Mouse (Mus musculus) neural tube, embryonic 12.5 days (tissue): ENCODE results near the gene Raver1. TPM values are rescaled to one million over a fixed set of nuclear protein-coding genes. Genes with fewer than 3 reads are reported as not detected.

Experiments used
- ATAC-seq: fragments of 200-750 bp; cut with Nextera tagmentation; 2 replicates; pipeline ENCODE4 v1.8.0; 2017; ENCODE audit warnings: low read depth, mild to moderate bottlenecking, moderate TSS enrichment, moderate library complexity; ENCODE audit not compliant: low FRiP score
- H3K27ac ChIP-seq: fragments of 300-500 bp; sonication (generic); 2 replicates; pipeline ENCODE4 v1.5.1; 2016
- H3K27me3 ChIP-seq: fragments of 300-500 bp; sonication (generic); replicated peaks from 2 replicates; pipeline ENCODE4 v1.6.1; 2016; ENCODE audit warnings: mild to moderate bottlenecking
- H3K36me3 ChIP-seq: fragments of 300-500 bp; sonication (generic); 2 replicates; pipeline ENCODE4 v1.6.1; 2016; ENCODE audit warnings: mild to moderate bottlenecking
- H3K4me1 ChIP-seq: fragments of 300-500 bp; sonication (generic); 2 replicates; pipeline ENCODE4 v1.6.1; 2016
- H3K4me2 ChIP-seq: fragments of 300-500 bp; sonication (generic); replicated peaks from 2 replicates; pipeline ENCODE4 v1.6.1; 2016; ENCODE audit warnings: mild to moderate bottlenecking
- H3K4me3 ChIP-seq: fragments of 300-500 bp; sonication (generic); 2 replicates; pipeline ENCODE4 v1.5.1; 2016
- H3K9ac ChIP-seq: fragments of 300-500 bp; sonication (generic); 2 replicates; pipeline ENCODE4 v1.6.1; 2016; ENCODE audit warnings: mild to moderate bottlenecking
- H3K9me3 ChIP-seq: fragments of 300-500 bp; sonication (generic); 2 replicates; pipeline ENCODE4 v1.6.1; 2016; ENCODE audit warnings: mild to moderate bottlenecking
- WGBS: fragments of 180-500 bp; shearing (Covaris S2); methylation state at CpG from one replicate; pipeline ENCODE4 v1.1.7; 2016; 5-methylcytosine and 5-hydroxymethylcytosine counted together
- microRNA counts: library from miRNA; unstranded; fragments of <30 nt; microRNA quantifications from one replicate; lab custom pipeline; 2017
- microRNA-seq: library from miRNA; unstranded; fragments of <30 nt; microRNA quantifications from one replicate; pipeline ENCODE4, GENCODE M21; 2017
- polyA plus RNA-seq: library from polyadenylated mRNA; unstranded; fragments of >200 nt; fragmentation: Nextera tagmentation; extraction: Ambion mirVana; gene quantifications from 2 replicates; pipeline ENCODE4 v1.2.1, GENCODE M21; 2016

Gene Raver1
- polyA plus RNA-seq, 1 experiment from 2014 or later = 63.4 TPM

DNA sequence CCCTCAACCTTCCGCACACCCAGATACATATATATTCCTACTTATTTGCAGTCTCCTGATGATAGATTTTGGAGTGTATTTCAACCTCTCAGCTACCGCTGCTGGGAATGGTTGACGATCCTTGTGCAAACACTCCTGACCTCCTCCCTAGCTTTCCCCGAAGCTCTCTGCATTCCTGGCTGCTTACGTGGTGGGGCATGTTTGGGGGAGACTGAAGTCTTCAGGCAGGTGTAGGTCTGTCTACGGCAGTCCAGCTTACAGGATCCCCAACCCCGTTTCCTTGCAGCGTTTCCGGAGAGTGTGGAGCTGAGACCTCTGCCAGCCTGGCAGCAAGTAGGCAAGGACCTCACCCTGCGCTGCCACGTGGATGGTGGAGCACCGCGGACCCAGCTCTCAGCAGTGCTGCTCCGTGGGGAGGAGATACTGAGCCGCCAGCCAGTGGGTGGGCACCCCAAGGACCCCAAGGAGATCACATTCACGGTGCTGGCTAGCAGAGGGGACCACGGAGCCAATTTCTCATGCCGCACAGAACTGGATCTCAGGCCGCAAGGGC is 66.5 kb downstream of the Raver1 start:
- Histone ChIP-seq H3K4me1 (peaks cover 16% of the 10 kb centered on the region; the same call in 1 of the 2 replicates), H3K27ac (no peak overlapping the region), H3K4me2 (no peak overlapping the region), H3K9me3 (no peaks in the 10 kb centered on the region), H3K36me3 (no peaks in the 10 kb centered on the region), H3K27me3 (peaks cover 27% of the 10 kb centered on the region), H3K4me3 (no peak overlapping the region), H3K9ac (no peak overlapping the region)
- 74% methylated on average over 19 of the region's 19 CpGs for WGBS
- ATAC-seq = no peak

MicroRNAs encoded within 50 kb of the gene (microRNA counts, 519-probe panel; counts per million panel counts)
- 4,768 counts per million, percentile 83 among the panel's probes with 10 or more counts for microRNA mmu-miR-1900 (lab: Ali Mortazavi, UCI)

Small RNAs within 50 kb of the gene (microRNA-seq; reads per million reads assigned to microRNA genes)
- gene Mir1900 (not detected), gene Mir7082 (2.0 reads per million)

Other genes starting within 250 kb of the Raver1 start
- 1.4 and 1.6 TPM in 2 replicates for gene A230050P20Rik, start 223.4 kb downstream of the Raver1 start, polyA plus RNA-seq
- 5.8 and 6.7 TPM in 2 replicates for gene Angptl6, start 212.3 kb downstream of the Raver1 start, polyA plus RNA-seq
- gene Ppan, start 203.8 kb downstream of the Raver1 start, polyA plus RNA-seq = 54.1 and 58.6 TPM in 2 replicates
- 301 and 309 TPM in 2 replicates for gene Eif3g, start 193.4 kb downstream of the Raver1 start, polyA plus RNA-seq
- gene Dnmt1, start 132.1 kb downstream of the Raver1 start, polyA plus RNA-seq = 89.4 and 92.4 TPM in 2 replicates
- 17.7 and 19.5 TPM in 2 replicates for gene S1pr2, start 115.2 kb downstream of the Raver1 start, polyA plus RNA-seq
- 116 and 121 TPM in 2 replicates for gene Mrpl4, start 89.3 kb downstream of the Raver1 start, polyA plus RNA-seq
- 5.0 and 5.8 TPM in 2 replicates for gene Icam1, start 76.0 kb downstream of the Raver1 start, polyA plus RNA-seq
- gene Icam4, start 62.6 kb downstream of the Raver1 start, polyA plus RNA-seq = 1.6 and 2.1 TPM in 2 replicates
- gene Icam5, start 59.9 kb downstream of the Raver1 start, polyA plus RNA-seq = 0.14 and 0.15 TPM in 2 replicates
- gene Zglp1, start 24.9 kb downstream of the Raver1 start, polyA plus RNA-seq = 0.66 and 2.9 TPM in 2 replicates
- gene Gm49373, start 18.9 kb downstream of the Raver1 start, polyA plus RNA-seq = 0.96 and 1.7 TPM in 2 replicates
- gene Fdx1l, start 18.4 kb downstream of the Raver1 start, polyA plus RNA-seq = 44.0 and 57.0 TPM in 2 replicates
- 1.6 and 2.8 TPM in 2 replicates for gene Gm38431, start within 50 bp of the Raver1 start, polyA plus RNA-seq
- gene Tyk2, start 39.2 kb upstream of the Raver1 start, polyA plus RNA-seq = 14.1 and 15.2 TPM in 2 replicates
- gene Cdc37, start 58.0 kb upstream of the Raver1 start, polyA plus RNA-seq = 271 and 293 TPM in 2 replicates
- gene Pde4a, start 73.7 kb upstream of the Raver1 start, polyA plus RNA-seq = 12.3 and 14.7 TPM in 2 replicates
- 53.9 and 55.1 TPM in 2 replicates for gene Keap1, start 147.4 kb upstream of the Raver1 start, polyA plus RNA-seq
- 1.5 and 2.0 TPM in 2 replicates for gene S1pr5, start 156.4 kb upstream of the Raver1 start, polyA plus RNA-seq
- gene Atg4d, start 173.3 kb upstream of the Raver1 start, polyA plus RNA-seq = 57.4 and 57.6 TPM in 2 replicates
- gene Kri1, start 196.0 kb upstream of the Raver1 start, polyA plus RNA-seq = 18.0 and 25.2 TPM in 2 replicates
- gene Cdkn2d, start 199.4 kb upstream of the Raver1 start, polyA plus RNA-seq = 94.6 and 96.1 TPM in 2 replicates
- 0.65 and 1.3 TPM in 2 replicates for gene Ap1m2, start 220.3 kb upstream of the Raver1 start, polyA plus RNA-seq
- gene Slc44a2, start 228.7 kb upstream of the Raver1 start, polyA plus RNA-seq = 78.4 and 85.2 TPM in 2 replicates